Mouse (Mus musculus): ENCODE data around the gene Orai2. TPM values are rescaled to one million over a fixed set of nuclear protein-coding genes. Genes with fewer than 3 reads are reported as not detected.
"Not testable (repeated sequence)": the region's sequence is repeated elsewhere in the genome, so short reads cannot be mapped to it uniquely, and the experiment has no call there.

Gene Orai2
- total RNA-seq (2021) (1 to 10 TPM; 2.5 to 4.0 TPM), polyA plus RNA-seq (2012; rRNA removed) (9.5 and 9.7 TPM in 2 replicates)
- long read RNA-seq, partial matches to known transcripts: 0 of 6 reads
- long read RNA-seq, other reads (novel, unspliced or antisense): 1 of 6 reads

- peak; percentile 83 for DNase-seq
Measured at GRCm38 (mm10) chr5:136170512-136171362, at the start of gene Orai2. Orai2 (minus strand) TSS chr5:136170713.

DNA sequence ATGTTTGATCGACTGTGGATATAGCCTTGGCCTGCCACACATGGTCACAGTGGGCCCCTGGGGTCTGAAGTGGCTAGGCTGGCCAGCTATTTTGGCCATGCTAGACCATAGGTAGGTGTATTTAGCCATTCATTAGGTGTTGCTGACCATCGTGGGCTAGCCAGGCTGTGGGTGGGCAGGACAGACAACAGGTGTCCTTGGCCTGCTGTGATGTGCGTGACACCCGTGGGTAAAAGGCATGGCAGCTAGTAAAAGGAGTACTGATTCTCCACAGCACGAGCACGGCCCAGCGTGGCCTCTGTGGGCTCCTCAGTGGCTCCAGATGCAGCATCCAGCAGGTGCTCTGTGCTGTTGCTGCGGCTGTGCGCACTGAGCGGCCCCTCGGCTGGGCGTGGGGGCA is 48.1 kb upstream of the Orai2 start:
- no peak for DNase-seq

- DNase-seq: no peak
Measured at GRCm38 (mm10) chr5:136217932-136218381, 47.4 kb upstream of the Orai2 start.

DNA sequence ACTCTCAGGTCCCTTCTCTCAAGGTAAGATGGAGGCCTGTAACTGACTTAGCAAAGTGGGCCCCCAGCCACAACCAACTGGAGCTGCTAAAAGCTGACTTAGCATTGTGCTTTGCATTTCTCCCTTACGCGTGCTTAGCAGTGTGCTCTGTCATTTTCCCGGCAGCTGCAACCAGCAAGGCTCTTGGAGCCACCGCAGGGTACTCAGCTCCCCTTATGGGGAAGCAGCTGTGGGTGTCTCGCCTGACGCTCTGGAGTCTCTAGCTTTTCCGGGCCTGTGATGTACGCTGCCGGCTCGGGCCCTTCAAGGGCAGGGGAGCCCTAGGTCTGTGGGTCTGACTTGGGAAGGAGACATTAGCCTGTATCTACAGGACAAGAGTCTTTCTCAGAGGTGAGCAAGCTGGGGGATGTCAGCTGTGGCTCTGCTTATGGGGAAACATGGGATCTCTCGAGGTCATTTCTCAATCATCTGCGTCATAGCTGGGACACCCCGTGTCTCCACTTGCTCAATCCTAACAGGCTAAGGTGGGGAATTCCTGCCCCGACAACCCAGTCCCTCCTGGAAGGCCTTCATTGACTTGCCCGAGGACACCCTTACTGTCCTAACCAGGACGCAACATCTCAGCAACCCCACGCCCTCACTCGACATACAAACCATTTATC is 46.6 kb upstream of the Orai2 start:
- peak; percentile 49 for DNase-seq

GRCm38 (mm10) chr5:136215958-136216357 is 45.4 kb upstream of the Orai2 start:
- peak; percentile 68 for DNase-seq

DNA sequence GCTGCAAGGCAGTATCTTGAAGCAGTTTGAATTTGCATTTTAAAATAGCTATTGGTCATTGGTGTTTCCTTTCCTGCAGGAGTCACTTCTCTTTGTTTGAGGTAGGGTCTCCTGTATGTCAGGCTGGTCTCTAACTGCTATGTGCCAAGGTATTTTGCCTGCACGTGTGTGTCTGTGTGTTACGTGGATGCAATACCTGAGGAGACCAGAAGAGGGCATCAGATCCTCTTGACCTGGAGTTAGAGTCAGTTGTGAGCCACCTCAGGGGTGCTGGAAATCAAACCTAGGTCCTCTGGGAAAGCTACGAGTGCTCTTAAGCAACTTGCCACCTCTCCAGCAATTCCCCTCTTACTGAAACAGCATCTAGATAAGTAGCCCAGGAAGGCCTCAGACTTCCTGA is 44.7 kb upstream of the Orai2 start:
- DNase-seq: no peak

- peak; percentile 75 for DNase-seq
Measured at GRCm38 (mm10) chr5:136213716-136214115, 43.2 kb upstream of the Orai2 start.

- peak; percentile 40 for DNase-seq
Measured at GRCm38 (mm10) chr5:136212716-136213115, 42.2 kb upstream of the Orai2 start.

GRCm38 (mm10) chr5:136211341-136212102 is 41.0 kb upstream of the Orai2 start:
- DNase-seq: not testable (repeated sequence)

DNA sequence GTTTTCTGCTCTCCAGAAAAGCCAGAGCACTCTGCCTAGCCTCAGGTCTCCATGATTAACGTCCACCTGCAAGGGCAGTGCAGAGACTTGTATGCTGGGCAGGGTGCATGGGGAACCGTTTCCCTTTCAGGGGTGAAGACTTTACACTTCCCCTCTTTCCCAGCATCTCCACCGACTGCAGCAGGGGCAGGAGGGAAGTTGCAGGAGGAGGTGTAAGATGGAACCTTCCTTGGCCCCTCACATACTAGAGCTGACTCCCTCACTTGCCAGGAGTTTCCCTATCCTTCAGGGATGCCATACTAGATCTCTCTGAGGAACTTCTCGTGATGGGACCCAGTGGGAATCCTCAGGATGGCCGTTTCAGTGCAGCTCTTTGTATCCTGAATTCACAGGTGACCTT is 40.0 kb upstream of the Orai2 start:
- DNase-seq: no peak

GRCm38 (mm10) chr5:136201832-136202231 is 31.3 kb upstream of the Orai2 start:
- peak; percentile 71 for DNase-seq

GRCm38 (mm10) chr5:136199526-136199925 is 29.0 kb upstream of the Orai2 start:
- peak; percentile 26 for DNase-seq

DNA sequence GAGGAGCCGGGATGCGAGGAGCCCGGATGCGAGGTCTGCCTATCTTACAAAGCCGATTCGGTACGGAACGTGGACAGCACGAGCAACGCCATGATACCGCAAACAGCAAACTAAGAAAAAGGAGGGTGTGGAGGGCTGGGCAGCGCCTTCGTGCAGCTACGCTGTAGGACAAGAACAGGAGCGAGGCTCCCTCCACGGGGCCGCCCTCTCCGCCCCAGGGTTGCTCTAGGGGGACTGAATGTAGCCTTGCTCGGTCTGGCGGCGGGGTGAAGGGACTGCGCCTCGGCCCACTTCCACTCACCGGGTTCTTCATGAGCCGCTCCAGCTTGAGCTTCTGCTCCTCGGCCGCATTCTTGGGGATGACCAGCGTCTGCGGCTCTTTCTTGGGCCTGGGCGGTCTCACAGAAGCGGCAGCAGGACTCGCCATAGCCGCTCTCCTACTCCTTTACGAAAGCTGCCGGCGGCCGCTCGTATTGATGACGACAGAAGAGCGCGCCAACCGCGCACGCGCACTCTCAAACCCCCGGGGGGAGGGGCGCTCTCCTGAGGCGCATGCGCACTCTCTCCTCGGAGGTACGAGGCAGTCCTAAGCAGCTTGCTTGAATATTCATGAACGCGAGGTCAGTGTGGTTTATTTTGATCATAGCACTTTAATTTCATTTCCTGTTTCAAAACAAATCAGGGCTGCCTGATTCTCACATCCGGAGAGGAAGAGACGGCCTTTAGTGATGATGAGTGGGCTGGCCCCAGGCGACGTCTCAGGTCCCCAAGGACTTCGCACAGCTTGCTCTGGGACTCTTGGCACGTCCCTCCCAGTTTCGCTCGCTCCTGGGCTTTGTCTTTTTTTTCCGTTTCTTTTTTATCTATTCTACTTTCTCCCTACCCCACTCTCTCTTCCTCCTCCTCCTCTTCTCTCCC is 28.2 kb upstream of the Orai2 start, which contains the start of gene Prkrip1:
Gene Prkrip1, minus strand, starts transcription at position 490 of the 918 bp plus-strand sequence.
- DNase-seq: peak; percentile 95

DNA sequence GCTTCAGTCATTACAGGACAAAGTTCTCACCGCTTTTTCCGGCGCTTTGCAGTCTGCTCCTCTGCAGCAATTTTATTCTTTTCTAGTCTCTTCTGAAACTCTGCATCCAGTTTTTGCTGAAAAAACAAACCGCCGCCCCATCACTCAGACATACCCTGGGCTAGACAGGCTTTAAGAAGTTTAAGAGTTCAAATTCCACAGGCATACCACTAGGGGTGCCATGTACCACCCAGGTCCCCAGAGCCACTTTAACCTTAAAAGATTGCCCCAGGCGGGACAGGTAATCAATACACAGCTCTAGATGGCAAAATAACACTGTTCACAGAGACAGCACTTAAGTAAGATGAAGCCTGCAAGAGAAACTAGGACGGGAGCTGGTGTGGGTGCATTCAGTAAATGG is 21.4 kb upstream of the Orai2 start:
- no peak for DNase-seq

DNA sequence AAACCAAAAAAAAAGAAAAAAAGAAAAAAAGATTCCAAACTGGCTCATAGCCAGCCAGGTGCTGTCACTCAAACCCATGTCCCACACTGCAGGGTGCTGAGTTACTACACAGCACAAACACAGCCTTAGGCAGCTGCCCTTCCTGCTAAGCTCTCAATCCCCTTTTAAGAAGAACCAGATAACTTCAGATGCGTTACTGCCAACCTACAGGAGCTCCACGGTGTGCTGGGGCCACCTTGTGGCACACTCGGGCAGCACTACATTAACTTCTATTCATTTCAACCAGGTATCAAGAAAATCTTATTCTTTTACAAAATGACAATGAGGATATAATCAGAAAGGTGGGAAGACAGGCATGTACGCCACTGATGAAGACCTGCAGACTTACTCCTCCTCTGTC is 16.2 kb upstream of the Orai2 start:
- DNase-seq: peak; percentile 29

DNA sequence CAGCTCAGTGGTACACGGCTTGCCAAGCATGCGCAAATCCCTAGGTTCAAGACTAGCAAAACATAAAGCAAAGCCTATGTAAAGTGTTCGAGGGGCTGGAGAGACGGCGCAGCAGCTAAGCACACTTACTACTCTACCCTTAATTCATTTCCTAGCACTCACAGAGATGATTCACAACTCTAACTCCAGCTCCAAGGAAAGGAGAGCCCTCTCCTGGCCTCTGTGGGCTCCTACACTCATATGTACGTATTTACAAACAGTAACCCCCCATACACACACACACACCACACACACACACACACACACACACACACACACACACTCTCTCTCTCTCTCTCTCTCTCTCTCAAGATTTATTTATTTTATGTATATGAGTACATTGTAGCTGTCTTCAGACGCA is 13.3 kb upstream of the Orai2 start:
- no peak for DNase-seq

DNA sequence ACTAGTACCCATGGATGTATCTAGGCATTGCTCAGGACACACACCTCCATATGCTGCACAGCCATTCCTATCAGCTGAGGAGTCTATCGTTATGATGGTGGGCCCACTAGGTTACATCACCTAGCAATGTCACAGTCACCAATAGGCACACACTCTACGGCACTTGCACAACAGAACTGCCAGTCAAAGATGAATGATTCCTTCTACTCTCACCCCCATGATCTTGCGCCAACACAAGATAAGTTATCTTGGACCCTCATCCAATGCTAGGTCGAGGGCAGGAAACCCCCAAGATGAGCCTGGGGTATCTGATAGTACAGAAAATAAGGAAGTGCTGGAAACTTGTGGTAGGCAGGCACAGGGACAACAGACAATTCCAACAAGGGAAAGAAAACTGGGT is 12.3 kb upstream of the Orai2 start:
- no peak for DNase-seq

- DNase-seq: no peak
Measured at GRCm38 (mm10) chr5:136182049-136182448, 11.5 kb upstream of the Orai2 start.

DNA sequence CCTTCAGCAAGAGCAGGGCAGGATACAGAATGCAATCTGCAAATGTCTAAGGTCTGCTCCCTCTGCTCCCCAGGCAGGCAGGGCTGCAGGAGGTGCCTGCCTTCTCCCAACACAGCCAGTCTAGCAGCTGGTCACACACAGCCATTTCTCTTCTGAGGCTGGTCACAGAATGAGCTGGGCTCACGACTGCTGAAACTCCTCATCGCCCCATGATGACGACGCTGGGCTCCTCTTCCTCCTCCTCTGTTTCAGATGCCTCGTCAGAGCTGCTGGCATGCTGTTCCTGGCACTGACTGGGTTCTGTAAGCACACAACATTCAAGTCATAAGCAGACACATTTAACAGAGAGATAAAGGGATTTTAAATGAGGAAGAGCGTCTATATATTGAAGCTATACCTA is 10.7 kb upstream of the Orai2 start:
- no peak for DNase-seq

- no peak for DNase-seq
Measured at GRCm38 (mm10) chr5:136179594-136179993, 9.1 kb upstream of the Orai2 start.

All from adrenal gland, adult 2 months (tissue).